Mouse (Mus musculus): ENCODE data around the gene Fcgr3. TPM values are rescaled to one million over a fixed set of nuclear protein-coding genes. Genes with fewer than 3 reads are reported as not detected.
"Not testable (repeated sequence)": the region's sequence is repeated elsewhere in the genome, so short reads cannot be mapped to it uniquely, and the experiment has no call there.

Fcgr3 gene
- total RNA-seq, 1 experiment from 2014 or later = 30.2 TPM

GRCm38 (mm10) chr1:171094424-171094823, 29.7 kb upstream of the Fcgr3 start:
- ATAC-seq (replicated peaks in 1 of 2; ENCODE audit: insufficient read depth in 1 of 2, low FRiP score in 2 of 2, low TSS enrichment in 1 of 2, low read depth in 1 of 2, poor library complexity in 2 of 2, severe bottlenecking in 2 of 2) = no peak

GRCm38 (mm10) chr1:171090761-171091160, 26.0 kb upstream of the Fcgr3 start:
- no peak for ATAC-seq (replicated peaks in 1 of 2; ENCODE audit: insufficient read depth in 1 of 2, low FRiP score in 2 of 2, low TSS enrichment in 1 of 2, low read depth in 1 of 2, poor library complexity in 2 of 2, severe bottlenecking in 2 of 2)

GRCm38 (mm10) chr1:171089891-171090290, 25.2 kb upstream of the Fcgr3 start:
- no peak for ATAC-seq (replicated peaks in 1 of 2; ENCODE audit: insufficient read depth in 1 of 2, low FRiP score in 2 of 2, low TSS enrichment in 1 of 2, low read depth in 1 of 2, poor library complexity in 2 of 2, severe bottlenecking in 2 of 2)

GRCm38 (mm10) chr1:171088237-171088869, 23.6 kb upstream of the Fcgr3 start:
- not testable (repeated sequence) for ATAC-seq (replicated peaks in 1 of 2; ENCODE audit: insufficient read depth in 1 of 2, low FRiP score in 2 of 2, low TSS enrichment in 1 of 2, low read depth in 1 of 2, poor library complexity in 2 of 2, severe bottlenecking in 2 of 2)

- peak; percentile 0 to 9; a peak in 2 of 4 replicates for ATAC-seq (replicated peaks in 1 of 2; ENCODE audit: insufficient read depth in 1 of 2, low FRiP score in 2 of 2, low TSS enrichment in 1 of 2, low read depth in 1 of 2, poor library complexity in 2 of 2, severe bottlenecking in 2 of 2)
These were observed 21.0 kb upstream of the Fcgr3 start for GRCm38 (mm10) chr1:171085718-171086117.

- ATAC-seq (replicated peaks in 1 of 2; ENCODE audit: insufficient read depth in 1 of 2, low FRiP score in 2 of 2, low TSS enrichment in 1 of 2, low read depth in 1 of 2, poor library complexity in 2 of 2, severe bottlenecking in 2 of 2) = peak; percentile 1 to 4; a peak in 1 of 4 replicates
These were observed 16.9 kb upstream of the Fcgr3 start for GRCm38 (mm10) chr1:171081512-171082231.

- ATAC-seq (replicated peaks in 1 of 2; ENCODE audit: insufficient read depth in 1 of 2, low FRiP score in 2 of 2, low TSS enrichment in 1 of 2, low read depth in 1 of 2, poor library complexity in 2 of 2, severe bottlenecking in 2 of 2) = peak; percentile 1 to 12; a peak in 1 of 4 replicates
These were observed 15.1 kb upstream of the Fcgr3 start for GRCm38 (mm10) chr1:171079825-171080224.

GRCm38 (mm10) chr1:171079345-171079744, 14.6 kb upstream of the Fcgr3 start:
- peak; percentile 23 for ATAC-seq (replicated peaks in 1 of 2; ENCODE audit: insufficient read depth in 1 of 2, low FRiP score in 2 of 2, low TSS enrichment in 1 of 2, low read depth in 1 of 2, poor library complexity in 2 of 2, severe bottlenecking in 2 of 2)

- ATAC-seq (replicated peaks in 1 of 2; ENCODE audit: insufficient read depth in 1 of 2, low FRiP score in 2 of 2, low TSS enrichment in 1 of 2, low read depth in 1 of 2, poor library complexity in 2 of 2, severe bottlenecking in 2 of 2) = not testable (repeated sequence)
These were observed 13.7 kb upstream of the Fcgr3 start for GRCm38 (mm10) chr1:171078419-171078818.

- peak; percentile 6 to 14 for ATAC-seq (replicated peaks in 1 of 2; ENCODE audit: insufficient read depth in 1 of 2, low FRiP score in 2 of 2, low TSS enrichment in 1 of 2, low read depth in 1 of 2, poor library complexity in 2 of 2, severe bottlenecking in 2 of 2)
These were observed 13.2 kb upstream of the Fcgr3 start for GRCm38 (mm10) chr1:171077955-171078354.

- not testable (repeated sequence) for ATAC-seq (replicated peaks in 1 of 2; ENCODE audit: insufficient read depth in 1 of 2, low FRiP score in 2 of 2, low TSS enrichment in 1 of 2, low read depth in 1 of 2, poor library complexity in 2 of 2, severe bottlenecking in 2 of 2)
These were observed 12.5 kb upstream of the Fcgr3 start for GRCm38 (mm10) chr1:171077192-171077591.

GRCm38 (mm10) chr1:171076176-171076575, 11.4 kb upstream of the Fcgr3 start:
- not testable (repeated sequence) for ATAC-seq (replicated peaks in 1 of 2; ENCODE audit: insufficient read depth in 1 of 2, low FRiP score in 2 of 2, low TSS enrichment in 1 of 2, low read depth in 1 of 2, poor library complexity in 2 of 2, severe bottlenecking in 2 of 2)

- peak in 1 of 2 experiments; percentile 3; a peak in 1 of 4 replicates for ATAC-seq (replicated peaks in 1 of 2; ENCODE audit: insufficient read depth in 1 of 2, low FRiP score in 2 of 2, low TSS enrichment in 1 of 2, low read depth in 1 of 2, poor library complexity in 2 of 2, severe bottlenecking in 2 of 2)
These were observed 9.5 kb upstream of the Fcgr3 start for GRCm38 (mm10) chr1:171074283-171074682.

GRCm38 (mm10) chr1:171072217-171072616, 7.5 kb upstream of the Fcgr3 start:
- peak; percentile 3 to 16; a peak in 1 of 4 replicates for ATAC-seq (replicated peaks in 1 of 2; ENCODE audit: insufficient read depth in 1 of 2, low FRiP score in 2 of 2, low TSS enrichment in 1 of 2, low read depth in 1 of 2, poor library complexity in 2 of 2, severe bottlenecking in 2 of 2)

GRCm38 (mm10) chr1:171071726-171072125, 7.0 kb upstream of the Fcgr3 start:
- peak; percentile 22 to 29 for ATAC-seq (replicated peaks in 1 of 2; ENCODE audit: insufficient read depth in 1 of 2, low FRiP score in 2 of 2, low TSS enrichment in 1 of 2, low read depth in 1 of 2, poor library complexity in 2 of 2, severe bottlenecking in 2 of 2)

- not testable (repeated sequence) for ATAC-seq (replicated peaks in 1 of 2; ENCODE audit: insufficient read depth in 1 of 2, low FRiP score in 2 of 2, low TSS enrichment in 1 of 2, low read depth in 1 of 2, poor library complexity in 2 of 2, severe bottlenecking in 2 of 2)
These were observed 6.1 kb upstream of the Fcgr3 start for GRCm38 (mm10) chr1:171070879-171071278.

- not testable (repeated sequence) for ATAC-seq (replicated peaks in 1 of 2; ENCODE audit: insufficient read depth in 1 of 2, low FRiP score in 2 of 2, low TSS enrichment in 1 of 2, low read depth in 1 of 2, poor library complexity in 2 of 2, severe bottlenecking in 2 of 2)
These were observed 4.8 kb upstream of the Fcgr3 start for GRCm38 (mm10) chr1:171069508-171069907.

GRCm38 (mm10) chr1:171067928-171068327, 3.2 kb upstream of the Fcgr3 start:
- ATAC-seq (replicated peaks in 1 of 2; ENCODE audit: insufficient read depth in 1 of 2, low FRiP score in 2 of 2, low TSS enrichment in 1 of 2, low read depth in 1 of 2, poor library complexity in 2 of 2, severe bottlenecking in 2 of 2) = not testable (repeated sequence)

All from hematopoietic stem cell, adult 5-6 weeks (primary cell).